Mouse (Mus musculus): ENCODE results near the gene Lin7c. TPM values are rescaled to one million over a fixed set of nuclear protein-coding genes. Genes with fewer than 3 reads are reported as not detected.
"Not testable (repeated sequence)": the region's sequence is repeated elsewhere in the genome, so short reads cannot be mapped to it uniquely, and the experiment has no call there.

The Lin7c gene
- 55.9 and 56.4 TPM in 2 replicates for polyA plus RNA-seq (2015; fragmentation: Nextera tagmentation; extraction: Ambion mirVana)

- under 1% methylated on average over 38 of the region's 42 CpGs for whole genome bisulfite sequencing
- Histone ChIP-seq H3K9me3 (no peaks in the 10 kb centered on the region), H3K4me1 (peaks cover 11% of the 10 kb centered on the region), H3K9ac (peak within 1 kb of the TSS; percentile 94), H3K27me3 (no peaks in the 10 kb centered on the region), H3K4me2 (peak within 1 kb of the TSS; percentile 64), H3K27ac (peak within 1 kb of the TSS; percentile 89), H3K36me3 (peaks cover 14% of the 10 kb centered on the region), H3K4me3 (peak within 1 kb of the TSS; percentile 82)
- peak; percentile 100 for ATAC-seq (ENCODE audit: borderline replicate concordance, extremely low read depth, low FRiP score, low TSS enrichment)
Measured at GRCm38 (mm10) chr2:109890597-109890996, at the start of gene Lin7c. Lin7c (plus strand) TSS chr2:109890853.

- H3K4me1 ChIP-seq: no peaks in the 10 kb centered on the region
- H3K27me3 ChIP-seq: no peaks in the 10 kb centered on the region
- no peak overlapping the region for H3K27ac ChIP-seq
- H3K9ac ChIP-seq: no peak overlapping the region
- WGBS: 60% methylated on average over 4 of the region's 4 CpGs
- no peak for ATAC-seq (ENCODE audit: borderline replicate concordance, extremely low read depth, low FRiP score, low TSS enrichment)
- H3K4me2 ChIP-seq: no peak overlapping the region
- no peaks in the 10 kb centered on the region for H3K9me3 ChIP-seq
- no peaks in the 10 kb centered on the region for H3K36me3 ChIP-seq
- no peak overlapping the region for H3K4me3 ChIP-seq
Measured at GRCm38 (mm10) chr2:109846401-109846800, 44.3 kb upstream of the Lin7c start.

- Histone ChIP-seq H3K4me2 (no peak overlapping the region), H3K4me1 (no peaks in the 10 kb centered on the region), H3K27me3 (no peaks in the 10 kb centered on the region), H3K9ac (no peak overlapping the region), H3K36me3 (no peaks in the 10 kb centered on the region), H3K9me3 (no peaks in the 10 kb centered on the region), H3K27ac (no peak overlapping the region), H3K4me3 (no peak overlapping the region)
- 45% methylated on average over 4 of the region's 4 CpGs for WGBS
- ATAC-seq (ENCODE audit: borderline replicate concordance, extremely low read depth, low FRiP score, low TSS enrichment): no peak
Measured at GRCm38 (mm10) chr2:109848305-109848704, 42.3 kb upstream of the Lin7c start.

- no peak for ATAC-seq (ENCODE audit: borderline replicate concordance, extremely low read depth, low FRiP score, low TSS enrichment)
- whole genome bisulfite sequencing: 37% methylated on average over 8 of the region's 8 CpGs
- Histone ChIP-seq H3K27me3 (no peaks in the 10 kb centered on the region), H3K4me3 (no peak overlapping the region), H3K27ac (no peak overlapping the region), H3K36me3 (no peaks in the 10 kb centered on the region), H3K4me1 (no peaks in the 10 kb centered on the region), H3K9ac (no peak overlapping the region), H3K9me3 (no peaks in the 10 kb centered on the region), H3K4me2 (no peak overlapping the region)
Measured at GRCm38 (mm10) chr2:109848715-109849114, 41.9 kb upstream of the Lin7c start.

GRCm38 (mm10) chr2:109855601-109856000 lies 35.1 kb upstream of the Lin7c start:
- Histone ChIP-seq H3K36me3 (no peaks in the 10 kb centered on the region), H3K4me2 (no peak overlapping the region), H3K27ac (no peak overlapping the region), H3K4me3 (no peak overlapping the region), H3K27me3 (no peaks in the 10 kb centered on the region), H3K9ac (no peak overlapping the region), H3K9me3 (no peaks in the 10 kb centered on the region), H3K4me1 (no peaks in the 10 kb centered on the region)
- ATAC-seq (ENCODE audit: borderline replicate concordance, extremely low read depth, low FRiP score, low TSS enrichment): no peak
- 82% methylated on average over 5 of the region's 5 CpGs for WGBS

GRCm38 (mm10) chr2:109859671-109860070 lies 31.0 kb upstream of the Lin7c start:
- Histone ChIP-seq H3K4me1 (no peaks in the 10 kb centered on the region), H3K36me3 (no peaks in the 10 kb centered on the region), H3K27ac (no peak overlapping the region), H3K4me2 (no peak overlapping the region), H3K9ac (no peak overlapping the region), H3K4me3 (no peak overlapping the region), H3K27me3 (no peaks in the 10 kb centered on the region), H3K9me3 (no peaks in the 10 kb centered on the region)
- 57% methylated on average over 2 of the region's 2 CpGs for WGBS
- no peak for ATAC-seq (ENCODE audit: borderline replicate concordance, extremely low read depth, low FRiP score, low TSS enrichment)

- Histone ChIP-seq H3K27ac (no peak overlapping the region), H3K4me3 (no peak overlapping the region)
- WGBS: 77% methylated on average over 3 of the region's 3 CpGs
Measured at GRCm38 (mm10) chr2:109860832-109861231, 29.8 kb upstream of the Lin7c start.

GRCm38 (mm10) chr2:109879429-109879828 lies 11.2 kb upstream of the Lin7c start:
- not testable (repeated sequence) for H3K9me3 ChIP-seq; H3K4me2 ChIP-seq; H3K27ac ChIP-seq; H3K4me3 ChIP-seq; H3K36me3 ChIP-seq; H3K9ac ChIP-seq; H3K4me1 ChIP-seq; ATAC-seq (ENCODE audit: borderline replicate concordance, extremely low read depth, low FRiP score, low TSS enrichment); H3K27me3 ChIP-seq
- 75% methylated on average over 4 of the region's 4 CpGs for WGBS

More at GRCm38 (mm10) chr2:109860832-109861231, 29.8 kb upstream of the Lin7c start:
- no peak overlapping the region for H3K9ac ChIP-seq
- no peaks in the 10 kb centered on the region for H3K27me3 ChIP-seq
- H3K4me2 ChIP-seq: no peak overlapping the region
- no peaks in the 10 kb centered on the region for H3K9me3 ChIP-seq
- no peaks in the 10 kb centered on the region for H3K36me3 ChIP-seq
- ATAC-seq (ENCODE audit: borderline replicate concordance, extremely low read depth, low FRiP score, low TSS enrichment): no peak
- H3K4me1 ChIP-seq: no peaks in the 10 kb centered on the region

GRCm38 (mm10) chr2:109881111-109881510 lies 9.5 kb upstream of the Lin7c start:
- 35% methylated on average over 2 of the region's 2 CpGs for WGBS
- Histone ChIP-seq H3K9ac (no peak overlapping the region), H3K4me3 (no peak overlapping the region), H3K4me1 (no peaks in the 10 kb centered on the region), H3K4me2 (no peak overlapping the region), H3K9me3 (no peaks in the 10 kb centered on the region), H3K36me3 (no peaks in the 10 kb centered on the region), H3K27ac (no peak overlapping the region), H3K27me3 (no peaks in the 10 kb centered on the region)
- ATAC-seq (ENCODE audit: borderline replicate concordance, extremely low read depth, low FRiP score, low TSS enrichment): no peak

- Histone ChIP-seq H3K4me3 (no peak overlapping the region), H3K9ac (no peak overlapping the region), H3K36me3 (no peaks in the 10 kb centered on the region), H3K4me2 (no peak overlapping the region), H3K9me3 (no peaks in the 10 kb centered on the region), H3K27ac (no peak overlapping the region), H3K27me3 (no peaks in the 10 kb centered on the region), H3K4me1 (no peaks in the 10 kb centered on the region)
- ATAC-seq (ENCODE audit: borderline replicate concordance, extremely low read depth, low FRiP score, low TSS enrichment): no peak
- WGBS: 65% methylated on average over 1 of the region's 1 CpGs
Measured at GRCm38 (mm10) chr2:109881625-109882024, 9.0 kb upstream of the Lin7c start.

- no peak for ATAC-seq (ENCODE audit: borderline replicate concordance, extremely low read depth, low FRiP score, low TSS enrichment)
- no peak overlapping the region for H3K4me2 ChIP-seq
- H3K9me3 ChIP-seq: no peaks in the 10 kb centered on the region
- H3K4me3 ChIP-seq: no peak overlapping the region
- no peak overlapping the region for H3K27ac ChIP-seq
- H3K9ac ChIP-seq: no peak overlapping the region
- WGBS: 64% methylated on average over 4 of the region's 4 CpGs
- no peaks in the 10 kb centered on the region for H3K36me3 ChIP-seq
- no peaks in the 10 kb centered on the region for H3K27me3 ChIP-seq
- H3K4me1 ChIP-seq: no peaks in the 10 kb centered on the region
Measured at GRCm38 (mm10) chr2:109884106-109884505, 6.5 kb upstream of the Lin7c start.

- 46% methylated on average over 4 of the region's 4 CpGs for WGBS
- Histone ChIP-seq H3K4me1 (no peaks in the 10 kb centered on the region), H3K27ac (no peak overlapping the region), H3K27me3 (no peaks in the 10 kb centered on the region), H3K9ac (no peak overlapping the region), H3K36me3 (no peaks in the 10 kb centered on the region), H3K9me3 (no peaks in the 10 kb centered on the region), H3K4me3 (no peak overlapping the region), H3K4me2 (no peak overlapping the region)
- ATAC-seq (ENCODE audit: borderline replicate concordance, extremely low read depth, low FRiP score, low TSS enrichment): no peak
Measured at GRCm38 (mm10) chr2:109884507-109884906, 6.1 kb upstream of the Lin7c start.

- H3K27ac ChIP-seq: no peak overlapping the region
- H3K9ac ChIP-seq: no peak overlapping the region; the same call in 1 of the 2 replicates
Measured at GRCm38 (mm10) chr2:109890068-109890467, 585 bp upstream of the Lin7c start.

More at GRCm38 (mm10) chr2:109890068-109890467, 585 bp upstream of the Lin7c start:
- 39% methylated on average over 4 of the region's 4 CpGs for WGBS
- H3K4me3 ChIP-seq: peak overlapping the region; percentile 82
- no peaks in the 10 kb centered on the region for H3K27me3 ChIP-seq
- peaks cover 11% of the 10 kb centered on the region for H3K4me1 ChIP-seq
- no peak for ATAC-seq (ENCODE audit: borderline replicate concordance, extremely low read depth, low FRiP score, low TSS enrichment)
- H3K36me3 ChIP-seq: peaks cover 9% of the 10 kb centered on the region
- peak overlapping the region; percentile 64 for H3K4me2 ChIP-seq
- H3K9me3 ChIP-seq: no peaks in the 10 kb centered on the region
